Mouse (Mus musculus) urinary bladder, postnatal 10 days (tissue): ENCODE measurements around the gene Rcor1.
"Not testable (repeated sequence)": the region's sequence is repeated elsewhere in the genome, so short reads cannot be mapped to it uniquely, and the experiment has no call there.

Experiments
- DNase-seq: peaks from one replicate; pipeline ENCODE4 v3.0.0; 2022; ENCODE audit warnings: low spot score

Rcor1 gene

GRCm38 (mm10) chr12:111069299-111069698 is 30.1 kb downstream of the Rcor1 start:
- not testable (repeated sequence) for DNase-seq

- no peak for DNase-seq
Measured at GRCm38 (mm10) chr12:111071009-111071408, 31.9 kb downstream of the Rcor1 start.

GRCm38 (mm10) chr12:111071477-111072152 is 32.5 kb downstream of the Rcor1 start:
- no peak for DNase-seq

GRCm38 (mm10) chr12:111076385-111076965 is 37.3 kb downstream of the Rcor1 start:
- no peak for DNase-seq

- DNase-seq, result no peak
Measured at GRCm38 (mm10) chr12:111085579-111085978, 46.4 kb downstream of the Rcor1 start.

GRCm38 (mm10) chr12:111087066-111087465 is 47.9 kb downstream of the Rcor1 start:
- DNase-seq, result no peak

- DNase-seq, result no peak
Measured at GRCm38 (mm10) chr12:111088186-111088585, 49.0 kb downstream of the Rcor1 start.

- no peak for DNase-seq
Measured at GRCm38 (mm10) chr12:111088731-111089141, 49.6 kb downstream of the Rcor1 start.

- no peak for DNase-seq
Measured at GRCm38 (mm10) chr12:111089145-111089544, 50.0 kb downstream of the Rcor1 start.

- no peak for DNase-seq
Measured at GRCm38 (mm10) chr12:111090801-111091200, 51.6 kb downstream of the Rcor1 start.

GRCm38 (mm10) chr12:111091981-111092380 is 52.8 kb downstream of the Rcor1 start:
- no peak for DNase-seq

- no peak for DNase-seq
Measured at GRCm38 (mm10) chr12:111094073-111094472, 54.9 kb downstream of the Rcor1 start.

- DNase-seq, result no peak
Measured at GRCm38 (mm10) chr12:111095086-111095485, 55.9 kb downstream of the Rcor1 start.

GRCm38 (mm10) chr12:111096249-111096648 is 57.1 kb downstream of the Rcor1 start:
- DNase-seq, result no peak

- no peak for DNase-seq
Measured at GRCm38 (mm10) chr12:111097036-111097435, 57.9 kb downstream of the Rcor1 start.

- no peak for DNase-seq
Measured at GRCm38 (mm10) chr12:111111176-111111575, 72.0 kb downstream of the Rcor1 start.

- DNase-seq, result no peak
Measured at GRCm38 (mm10) chr12:111114593-111114992, 75.4 kb downstream of the Rcor1 start.

GRCm38 (mm10) chr12:111119506-111120085 is 80.4 kb downstream of the Rcor1 start:
- no peak for DNase-seq

GRCm38 (mm10) chr12:111120976-111121645 is 82.0 kb downstream of the Rcor1 start:
- no peak for DNase-seq

GRCm38 (mm10) chr12:111122332-111122852 is 83.2 kb downstream of the Rcor1 start:
- no peak for DNase-seq

- DNase-seq, result no peak
Measured at GRCm38 (mm10) chr12:111124601-111125260, 85.6 kb downstream of the Rcor1 start.

GRCm38 (mm10) chr12:111125666-111126065 is 86.5 kb downstream of the Rcor1 start:
- no peak for DNase-seq
